Mouse (Mus musculus) Patski (cell line): ENCODE results near the gene Dars2. TPM values are rescaled to one million over a fixed set of nuclear protein-coding genes. Genes with fewer than 3 reads are reported as not detected.

Experiments
- ATAC-seq: fragments of 100-300 bp; one replicate; pipeline ENCODE4 v1.8.0; 2021
- CTCF ChIA-PET: fragments of 350-600 bp; sonication (Branson Sonifier 250); formaldehyde crosslinking; loops from one replicate; lab custom pipeline; 2022; ENCODE audit warnings: inconsistent platforms; lab: Charles Lee
- POLR2A ChIA-PET: fragments of 350-600 bp; sonication (Branson Sonifier 250); formaldehyde crosslinking; loops from one replicate; lab custom pipeline; 2022; ENCODE audit warnings: antibody characterized with exemption, inconsistent platforms; lab: Charles Lee
- DNase-seq: peaks from one replicate; pipeline ENCODE4 v3.0.0-alpha.2; 2011; ENCODE audit warnings: low read depth, low spot score
- H3K27me3 ChIP-seq: fragments of 371-371 bp; one replicate; pipeline ENCODE4 v1.5.1; 2021
- CTCF ChIP-seq: fragments of 100-300 bp; IDR thresholded peaks from one replicate; pipeline ENCODE4 v1.5.1; 2021
- in situ Hi-C: fragments of 300-500 bp; cut with MboI; formaldehyde crosslinking; loops from 3 replicates; pipeline ENCODE4 v1.11.1; 2018; ENCODE audit warnings: low pct_unique_long_range_greater_than_20kb, mixed read lengths
- polyA plus RNA-seq: library from polyadenylated mRNA; unstranded; gene quantifications from one replicate; pipeline ENCODE4 v1.2.3, GENCODE M21; 2021

Dars2 gene
- polyA plus RNA-seq, 1 experiment from 2014 or later = 39.0 TPM

DNA sequence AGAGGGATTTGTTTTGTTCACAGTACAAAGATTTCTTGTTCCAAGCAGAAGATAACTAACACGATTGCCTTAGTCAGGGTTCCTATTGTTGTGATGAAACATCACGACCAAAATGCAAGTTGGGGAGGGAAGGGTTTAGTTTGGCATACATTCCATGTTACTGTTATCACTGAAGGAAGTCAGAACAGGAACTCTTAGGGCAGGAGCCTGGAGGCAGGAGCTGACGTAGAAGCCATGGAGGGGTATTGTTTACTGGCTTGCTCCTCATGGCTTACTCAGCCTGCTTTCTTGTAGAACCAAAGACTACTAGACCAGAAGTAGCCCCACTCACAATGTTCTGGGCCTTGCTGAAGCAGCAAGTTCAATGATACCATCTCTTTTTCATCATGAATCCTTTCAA is 23.5 kb downstream of the Dars2 start:
- no peaks in the 10 kb centered on the region for H3K27me3 ChIP-seq
- no peak for ATAC-seq
- CTCF ChIA-PET = no interaction called here
- POLR2A ChIA-PET = no interaction called here
- no peak for DNase-seq
- in situ Hi-C loops = no loop called here
- TF ChIP-seq CTCF = no peak

DNA sequence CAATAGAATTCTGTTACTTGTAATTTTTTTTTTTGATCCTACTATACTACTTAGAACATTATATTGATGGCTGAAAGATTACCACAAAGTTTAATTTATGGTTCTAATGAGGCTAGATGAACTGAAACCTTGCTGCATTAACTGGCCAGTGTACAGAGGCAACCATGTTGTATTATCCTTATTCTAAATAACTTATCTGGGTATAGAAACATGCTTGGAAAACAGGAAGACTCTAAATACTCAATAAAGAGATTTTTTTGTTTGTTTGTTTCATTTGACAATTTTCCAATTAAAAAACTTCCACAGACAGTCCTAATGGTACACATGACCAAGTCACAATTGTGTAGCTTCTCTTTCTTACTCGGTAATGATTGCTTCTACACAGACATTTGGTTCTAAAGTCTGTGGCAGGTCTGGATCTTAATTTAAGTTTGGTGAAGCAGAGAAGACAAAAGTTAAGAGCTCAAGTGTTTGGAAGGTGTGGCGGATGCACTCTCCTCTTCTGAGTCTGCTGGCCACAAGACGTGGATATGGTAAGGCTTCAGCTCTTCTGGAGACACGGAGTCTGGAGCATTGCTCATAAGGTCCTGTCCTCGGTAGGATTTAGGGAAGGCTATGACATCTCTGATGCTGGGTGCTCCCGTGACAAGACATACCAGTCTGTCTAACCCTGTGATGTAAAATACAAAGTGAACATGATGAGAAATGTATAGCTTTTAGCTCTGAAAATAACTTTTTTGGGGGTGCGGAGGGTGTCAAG is 29.0 kb downstream of the Dars2 start:
- CTCF ChIA-PET = interaction anchor here (1.5 to 1.6 kb wide), 2 partner anchors 17 to 32 kb away, joined by 3 to 7 read pairs; no protein-coding TSS in a partner anchor
- in situ Hi-C loops = no loop called here
- POLR2A ChIA-PET = interaction anchor here (0.6 to 0.7 kb wide), 2 partner anchors 17 to 27 kb away, joined by 3 to 4 read pairs; no protein-coding TSS in a partner anchor

DNA sequence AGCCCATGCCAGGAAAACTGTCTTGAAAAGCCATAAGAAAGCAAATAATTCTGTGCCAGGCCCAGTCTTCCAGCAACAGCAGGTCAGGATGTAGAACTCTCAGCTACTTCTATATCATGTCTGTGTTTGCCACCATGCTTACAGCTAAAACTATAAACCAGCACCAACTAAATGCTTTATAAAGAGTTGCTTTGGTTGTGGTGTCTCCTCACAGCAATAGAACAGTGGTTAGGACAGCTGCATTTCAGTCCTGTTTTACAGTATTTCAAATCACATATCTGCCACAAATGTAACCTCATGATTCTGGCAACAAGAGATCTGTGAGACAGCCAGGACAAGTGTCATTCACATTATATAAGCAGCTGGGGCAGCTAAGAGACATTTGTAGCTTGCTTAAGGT is 29.6 kb downstream of the Dars2 start:
- no peak for ATAC-seq
- no peaks in the 10 kb centered on the region for H3K27me3 ChIP-seq
- in situ Hi-C loops = no loop called here
- ChIA-PET POLR2A (no interaction called here), CTCF (interaction anchor here (1.6 kb wide), 1 partner anchor 33 kb away, joined by 3 read pairs; no protein-coding TSS in a partner anchor)
- no peak for DNase-seq
- no peak for TF ChIP-seq CTCF

More for the DNA sequence above, 29.0 kb downstream of the Dars2 start:
- DNase-seq (no peak), ATAC-seq (no peak)
- no peak for TF ChIP-seq CTCF
- H3K27me3 ChIP-seq = no peaks in the 10 kb centered on the region

DNA sequence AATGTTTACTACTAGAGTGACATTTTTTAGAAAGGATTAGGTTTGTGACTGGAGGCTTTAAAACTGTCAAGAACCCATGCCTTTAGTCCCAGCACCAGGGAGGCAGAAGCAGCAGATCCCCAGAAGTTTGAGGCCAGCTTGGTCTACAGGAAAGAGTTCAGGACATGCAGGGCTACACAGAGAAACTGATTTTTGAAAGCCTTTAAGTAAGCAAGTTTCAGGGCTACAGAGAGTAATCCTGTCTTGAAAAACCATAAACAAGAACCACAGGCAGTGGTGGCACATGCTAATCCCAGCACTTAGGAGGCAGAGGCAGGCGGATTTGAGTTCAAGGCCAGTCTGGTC is 30.1 kb downstream of the Dars2 start:
- no peaks in the 10 kb centered on the region for H3K27me3 ChIP-seq
- ATAC-seq (no peak), DNase-seq (no peak)
- ChIA-PET POLR2A (no interaction called here), CTCF (no interaction called here)
- no peak for TF ChIP-seq CTCF
- in situ Hi-C loops = no loop called here

DNA sequence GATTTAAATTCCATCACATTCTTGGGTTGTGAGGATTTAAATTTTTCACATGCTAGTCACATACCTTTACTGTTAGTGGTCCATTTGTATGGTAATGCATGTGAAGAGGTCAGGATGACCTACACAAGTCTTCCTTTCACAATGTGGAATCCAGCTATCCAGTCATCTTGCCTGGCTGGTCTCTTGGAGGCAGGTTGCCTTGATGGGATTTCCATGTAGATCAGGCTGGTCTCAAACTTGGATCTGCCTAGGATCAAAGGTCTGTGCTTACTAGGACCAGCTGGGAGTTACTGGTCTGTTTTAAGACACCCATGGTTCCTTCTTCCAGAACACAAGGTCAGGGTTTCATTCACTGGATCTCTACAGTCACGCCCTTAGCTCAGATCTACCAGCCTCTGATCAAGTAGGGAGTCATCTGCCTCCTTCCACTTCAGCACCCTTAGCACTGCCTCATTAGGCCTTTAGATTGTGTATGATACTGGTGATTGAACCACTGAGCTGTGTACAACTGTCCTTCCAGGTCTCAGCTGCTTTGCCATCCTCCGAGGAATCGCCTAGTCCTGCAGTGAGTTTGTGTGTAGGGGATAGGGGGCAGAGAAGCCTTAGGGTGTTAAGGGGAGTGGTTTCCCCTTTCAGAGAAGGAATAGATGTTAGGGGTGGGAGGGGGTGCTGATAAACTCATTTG is 30.6 kb downstream of the Dars2 start:
- DNase-seq = no peak
- in situ Hi-C loops = no loop called here
- ATAC-seq = no peak
- ChIA-PET POLR2A (no interaction called here), CTCF (no interaction called here)
- H3K27me3 ChIP-seq = no peaks in the 10 kb centered on the region
- TF ChIP-seq CTCF = no peak

DNA sequence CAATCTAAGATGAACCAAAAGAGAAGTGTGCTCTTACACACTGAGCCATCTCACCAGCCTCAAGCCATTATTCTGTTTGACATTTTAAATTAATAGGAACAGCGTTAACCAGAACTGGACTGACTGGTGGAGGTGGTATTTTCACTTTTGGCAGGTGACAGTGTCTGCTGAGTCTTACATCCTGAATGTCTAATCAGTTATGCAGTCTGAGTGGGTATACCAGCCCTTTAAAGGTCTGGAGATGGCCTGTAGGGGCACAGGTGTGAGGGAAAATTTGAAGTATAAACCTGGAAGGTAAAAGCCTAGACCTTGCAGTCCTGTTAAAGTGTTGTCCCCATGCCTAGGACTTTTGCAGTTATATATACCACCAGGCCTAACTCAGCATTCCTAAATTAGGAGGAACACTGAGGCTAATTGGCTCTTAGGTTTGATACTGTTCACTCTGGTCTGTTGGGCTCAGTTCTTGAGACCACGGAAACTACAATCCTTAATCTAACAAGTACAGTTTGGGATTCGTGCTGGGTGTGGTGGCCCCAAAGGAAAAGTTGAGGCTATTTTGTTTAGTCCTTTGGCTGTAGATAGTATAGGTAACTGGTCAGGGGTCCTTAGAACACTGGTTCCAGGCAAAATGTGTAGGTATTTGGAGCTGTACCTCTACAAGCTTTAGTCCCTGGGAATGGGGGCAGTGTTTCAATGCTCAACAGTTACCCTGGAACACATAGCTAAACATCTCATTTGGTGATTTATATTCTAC is 31.3 kb downstream of the Dars2 start:
- DNase-seq (no peak), ATAC-seq (no peak)
- in situ Hi-C loops = no loop called here
- no peaks in the 10 kb centered on the region for H3K27me3 ChIP-seq
- ChIA-PET POLR2A (no interaction called here), CTCF (no interaction called here)
- TF ChIP-seq CTCF = no peak

DNA sequence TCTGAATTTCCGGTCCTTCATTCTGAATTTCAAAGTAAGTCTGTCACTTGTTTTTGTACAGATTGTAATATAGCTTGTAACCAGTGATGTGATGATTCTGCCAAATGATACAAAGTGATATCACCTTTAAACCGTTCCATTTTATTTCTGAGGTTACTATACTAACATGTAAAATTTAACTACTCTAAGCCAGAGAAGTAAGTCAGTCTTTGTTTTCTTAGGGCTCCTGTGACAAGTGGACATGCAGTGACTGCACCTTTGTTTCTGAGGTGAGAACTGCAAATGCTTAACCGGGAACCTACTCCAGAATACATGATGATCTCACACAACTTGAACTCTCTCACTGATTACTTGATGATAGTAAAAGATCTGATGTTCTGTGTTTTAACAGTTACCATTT is 32.5 kb downstream of the Dars2 start:
- TF ChIP-seq CTCF = no peak
- ChIA-PET CTCF (no interaction called here), POLR2A (interaction anchor here (0.7 kb wide), 1 partner anchor 24 kb away, joined by 3 read pairs; no protein-coding TSS in a partner anchor)
- DNase-seq (no peak), ATAC-seq (no peak)
- in situ Hi-C loops = no loop called here
- H3K27me3 ChIP-seq = no peaks in the 10 kb centered on the region

DNA sequence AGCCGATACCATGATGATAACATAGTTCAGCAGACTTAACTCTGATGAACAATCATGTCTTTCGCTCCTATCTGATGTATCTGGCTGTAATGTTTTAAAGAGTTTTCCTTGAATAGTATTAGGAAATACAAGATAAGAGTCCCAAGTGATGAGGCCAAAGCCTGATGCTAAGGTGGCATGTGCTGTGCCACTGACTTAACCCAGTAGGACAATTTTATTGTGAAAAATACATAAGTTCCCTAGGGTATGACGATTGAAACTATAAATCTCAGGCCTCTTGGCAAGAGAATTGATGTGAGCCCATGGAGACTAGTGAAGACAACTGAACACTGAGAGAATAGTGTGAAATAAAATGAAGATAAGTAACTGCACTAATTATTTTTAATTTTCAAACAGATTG is 32.9 kb downstream of the Dars2 start:
- no peak for ATAC-seq
- in situ Hi-C loops = no loop called here
- POLR2A ChIA-PET = interaction anchor here (0.6 to 0.7 kb wide), 2 partner anchors 20 to 25 kb away, joined by 3 read pairs; no protein-coding TSS in a partner anchor

DNA sequence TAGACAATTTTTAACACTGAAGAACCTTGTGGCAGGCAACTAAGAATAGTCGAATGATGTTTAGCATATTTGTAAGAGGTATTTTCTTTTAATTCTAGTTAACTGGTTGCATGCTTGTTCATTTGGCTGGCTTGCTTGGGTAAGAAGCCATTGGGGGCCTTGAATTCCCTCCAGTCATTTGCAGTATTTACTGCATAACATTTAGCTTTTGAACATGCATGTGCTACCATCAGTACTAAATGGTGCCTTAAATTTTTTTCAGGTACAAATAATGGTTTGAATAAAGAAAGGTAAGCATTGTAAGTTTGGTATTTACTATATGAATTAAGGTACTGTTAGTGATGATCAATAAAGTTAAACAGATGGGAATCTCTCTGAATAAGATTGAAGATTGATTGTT is 33.4 kb downstream of the Dars2 start:
- in situ Hi-C loops = no loop called here
- ChIA-PET CTCF (no interaction called here), POLR2A (interaction anchor here (0.6 to 1.9 kb wide), 2 partner anchors 20 to 34 kb away, joined by 3 to 7 read pairs; partner anchors contain the start of genes Cenpl and Dars2)
- DNase-seq (no peak), ATAC-seq (no peak)
- no peak for TF ChIP-seq CTCF
- H3K27me3 ChIP-seq = no peaks in the 10 kb centered on the region

More for the DNA sequence above, 32.9 kb downstream of the Dars2 start:
- CTCF ChIA-PET = no interaction called here
- H3K27me3 ChIP-seq = no peaks in the 10 kb centered on the region
- no peak for DNase-seq
- TF ChIP-seq CTCF = no peak

DNA sequence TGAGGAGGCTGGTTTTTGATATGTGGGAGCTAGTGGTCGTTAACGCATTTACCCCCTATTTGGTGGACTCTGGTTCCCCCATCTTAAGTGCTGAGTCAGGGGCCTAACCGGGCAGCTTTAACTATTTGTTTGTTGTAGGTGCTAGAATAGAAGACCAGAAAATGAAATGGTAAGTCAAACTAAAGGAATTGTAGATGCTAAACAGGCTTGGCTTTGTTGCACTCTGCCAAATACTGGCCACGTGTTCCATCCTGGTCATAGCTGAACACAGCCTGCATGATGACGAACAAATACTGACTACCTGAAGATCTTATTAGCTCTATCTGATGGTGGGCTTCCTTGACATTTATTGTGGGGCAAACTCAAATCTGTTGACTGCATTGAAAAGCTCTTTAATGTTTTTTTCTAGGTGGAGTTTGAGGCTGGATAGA is 34.0 kb downstream of the Dars2 start:
- CTCF ChIA-PET = interaction anchor here (1.4 kb wide), 1 partner anchor 102 kb away, joined by 4 read pairs; no protein-coding TSS in a partner anchor

More for the DNA sequence above, 34.0 kb downstream of the Dars2 start:
- in situ Hi-C loops = no loop called here
- no peak for TF ChIP-seq CTCF
- ATAC-seq (no peak), DNase-seq (no peak)
- H3K27me3 ChIP-seq = no peaks in the 10 kb centered on the region
- POLR2A ChIA-PET = interaction anchor here (1.9 to 2.0 kb wide), 2 partner anchors 33 to 34 kb away, joined by 6 to 7 read pairs; partner anchors contain the start of genes Cenpl and Dars2
